Mouse (Mus musculus) mouse trophoblast stem cell (cell line): ENCODE data around the gene Tnfaip3.

ENCODE experiments used
- in situ Hi-C, 2 experiments: fragments of 300-500 bp; cut with MseI, MboI; formaldehyde crosslinking; loops; 2 replicates in 1 of 2; 3 replicates in 1 of 2; pipeline ENCODE4 v1.15.1; 2025

The Tnfaip3 gene

GRCm38 (mm10) chr10:18966893-18967292 is 48.6 kb downstream of the Tnfaip3 start:
- in situ Hi-C loops, result no loop called here

GRCm38 (mm10) chr10:18965601-18966000 is 49.9 kb downstream of the Tnfaip3 start:
- in situ Hi-C loops, result no loop called here

- in situ Hi-C loops, result no loop called here
Observed at GRCm38 (mm10) chr10:18964856-18965255, 50.6 kb downstream of the Tnfaip3 start.

GRCm38 (mm10) chr10:18959777-18960492 is 55.5 kb downstream of the Tnfaip3 start:
- in situ Hi-C loops, result no loop called here

- in situ Hi-C loops, result no loop called here
Observed at GRCm38 (mm10) chr10:18953706-18954071, 61.8 kb downstream of the Tnfaip3 start.

GRCm38 (mm10) chr10:18953011-18953705 is 62.3 kb downstream of the Tnfaip3 start:
- in situ Hi-C loops, result no loop called here
